Comparison of ENCODE assay signal across 23 mouse cellular contexts in genomic region chr10:111079051-111079450, GRCm38 (mm10).
A peak's percentile ranks its signal among the peaks of the same experiment; 100 is the strongest.
DNase-seq lines count a peak whose midpoint lies in the region; ATAC-seq and TF ChIP-seq lines count a peak whose summit lies in the region.
"Had no signal": no experiment of that assay in that cellular context is flagged by ENCODE, and none has a peak within 500 bp of the region (broad histone marks: within the 10 kb centered on the region; RNA-seq: fewer than 3 reads in every experiment).

No protein-coding gene starts in this region.

- H3K4me1 ChIP-seq in liver, postnatal 0 days (ENCODE audit: insufficient read depth) = no peaks in the 10 kb centered on the region
- H3K4me1 ChIP-seq in liver, embryonic 11.5 days (replicated peaks; ENCODE audit: control insufficient read depth, insufficient read depth, low read length) = no peaks in the 10 kb centered on the region
- H3K4me1 ChIP-seq: embryonic facial prominence, embryonic 12.5 days; forebrain, embryonic 13.5 days had no signal

- 0 out of 2 replicates have a peak, but pooled peaks have one; percentile 8 for TF ChIP-seq EP300 in liver, postnatal 0 days (IDR thresholded peaks at IDR 0.05; ENCODE audit: low read depth)

- H3K27me3 ChIP-seq in liver, postnatal 0 days (ENCODE audit: insufficient read depth, low read length) = no peaks in the 10 kb centered on the region
- H3K27me3 ChIP-seq in liver, embryonic 11.5 days (replicated peaks; ENCODE audit: control insufficient read depth, insufficient read depth, low read length) = no peaks in the 10 kb centered on the region
- H3K27me3 ChIP-seq: embryonic facial prominence, embryonic 12.5 days; forebrain, embryonic 13.5 days; forebrain, embryonic 15.5 days had no signal

- H3K27ac ChIP-seq in liver, postnatal 0 days (ENCODE audit: low read depth) = no peak overlapping the region
- H3K27ac ChIP-seq in liver, embryonic 11.5 days (ENCODE audit: low read depth, low read length) = no peak overlapping the region
- H3K27ac ChIP-seq: embryonic facial prominence, embryonic 10.5 days; embryonic facial prominence, embryonic 12.5 days; forebrain, embryonic 13.5 days; forebrain, embryonic 15.5 days had no signal

- H3K4me3 ChIP-seq in liver, postnatal 0 days (ENCODE audit: low read depth, low read length) = no peak overlapping the region
- no peak overlapping the region for H3K4me3 ChIP-seq in liver, embryonic 11.5 days (ENCODE audit: low read depth, low read length)
- H3K4me3 ChIP-seq: embryonic facial prominence, embryonic 10.5 days; embryonic facial prominence, embryonic 12.5 days; forebrain, embryonic 13.5 days; forebrain, embryonic 15.5 days had no signal

- no peak for TF ChIP-seq CTCF in liver, postnatal 0 days (IDR thresholded peaks at IDR 0.05; ENCODE audit: low read depth)

- H3K4me2 ChIP-seq in liver, postnatal 0 days (ENCODE audit: low read depth, low read length) = no peak overlapping the region
- no peak overlapping the region for H3K4me2 ChIP-seq in liver, embryonic 11.5 days
- H3K4me2 ChIP-seq: embryonic facial prominence, embryonic 12.5 days; forebrain, embryonic 13.5 days; forebrain, embryonic 15.5 days had no signal

- no peak for ATAC-seq in liver, postnatal 0 days
- ATAC-seq in liver, embryonic 11.5 days (replicated peaks; ENCODE audit: low FRiP score) = no peak
- ATAC-seq: activated CD4-positive, CD25-positive, alpha-beta regulatory T cell, adult 4 months; forebrain, embryonic 13.5 days; forebrain, embryonic 15.5 days; forebrain, postnatal 0 days; Patski had no signal

- H3K9me3 ChIP-seq in liver, postnatal 0 days (ENCODE audit: low read length) = no peaks in the 10 kb centered on the region
- no peaks in the 10 kb centered on the region for H3K9me3 ChIP-seq in liver, embryonic 11.5 days (ENCODE audit: control insufficient read depth, low read length)
- H3K9me3 ChIP-seq: embryonic facial prominence, embryonic 10.5 days; embryonic facial prominence, embryonic 12.5 days; forebrain, embryonic 13.5 days; forebrain, embryonic 15.5 days had no signal

- no peak overlapping the region for H3K9ac ChIP-seq in liver, postnatal 0 days (replicated peaks)
- H3K9ac ChIP-seq in liver, embryonic 11.5 days (ENCODE audit: low read depth, low read length) = no peak overlapping the region
- H3K9ac ChIP-seq: embryonic facial prominence, embryonic 12.5 days; forebrain, embryonic 13.5 days; forebrain, embryonic 15.5 days; forebrain, postnatal 0 days had no signal

- no peak for DNase-seq in liver, postnatal 0 days
- DNase-seq in liver, embryonic 11.5 days (ENCODE audit: low spot score) = no peak
- DNase-seq in right cerebral cortex, adult 18-20 months = peak; percentile 48
- no peak for DNase-seq in right cerebral cortex, postnatal 4 days
- DNase-seq in 416B (ENCODE audit: low read depth) = peak; percentile 87
- peak; percentile 63 for DNase-seq in brain, adult 2 months (ENCODE audit: low read depth, low spot score)
- no peak for DNase-seq in kidney, postnatal 14 days
- DNase-seq in cerebellum, adult 8-10 months = no peak
- DNase-seq: adrenal gland, adult 8-10 months; adrenal gland, postnatal 14 days; adrenal gland, postnatal 36 days; cerebellum, adult 11 months; cerebellum, adult 18-20 months; cerebellum, adult 9-10 months; cerebellum, postnatal 10 days; cerebellum, postnatal 25 days; forebrain, postnatal 0 days had no signal

- WGBS in liver, postnatal 0 days (ENCODE audit: insufficient replicate concordance) = 65% methylated on average over 6 of the region's 6 CpGs
- 68% methylated on average over 6 of the region's 6 CpGs for WGBS in liver, embryonic 11.5 days

- H3K36me3 ChIP-seq in liver, postnatal 0 days (replicated peaks; ENCODE audit: insufficient read depth, low read length) = no peaks in the 10 kb centered on the region
- no peaks in the 10 kb centered on the region for H3K36me3 ChIP-seq in liver, embryonic 11.5 days (ENCODE audit: control insufficient read depth, insufficient read depth, low read length)
- H3K36me3 ChIP-seq: embryonic facial prominence, embryonic 10.5 days; embryonic facial prominence, embryonic 12.5 days; forebrain, embryonic 15.5 days had no signal

Comparison
In these comparisons a context has a peak if more than half of its experiments do, and no peak if none do; other contexts are left out.
1. DNase-seq: peak in right cerebral cortex, adult 18-20 months (single experiment), 416B (single experiment) and brain, adult 2 months (single experiment); none in liver, postnatal 0 days (single experiment), liver, embryonic 11.5 days (single experiment), right cerebral cortex, postnatal 4 days (single experiment), kidney, postnatal 14 days (single experiment) and cerebellum, adult 8-10 months (single experiment).